Mouse (Mus musculus) thymus, adult 2 months (tissue): Measurements from ENCODE around the gene Fam186a.

Experiments used
- CTCF ChIP-seq: fragments of 200-500 bp; IDR thresholded peaks from 2 replicates; pipeline ENCODE4 v1.5.1; 2012; ENCODE audit warnings: mild to moderate bottlenecking, control low read depth, low read length, moderate library complexity, borderline replicate concordance; ENCODE audit not compliant: control insufficient read depth, poor library complexity, insufficient read depth; ENCODE audit errors: extremely low read depth
- POLR2A ChIP-seq: fragments of 200-500 bp; IDR thresholded peaks from 2 replicates; pipeline ENCODE4 v1.6.1; 2012; ENCODE audit warnings: mild to moderate bottlenecking, low read length, control low read depth, moderate library complexity; ENCODE audit not compliant: control insufficient read depth, poor library complexity, insufficient read depth; ENCODE audit errors: extremely low read depth

DNA sequence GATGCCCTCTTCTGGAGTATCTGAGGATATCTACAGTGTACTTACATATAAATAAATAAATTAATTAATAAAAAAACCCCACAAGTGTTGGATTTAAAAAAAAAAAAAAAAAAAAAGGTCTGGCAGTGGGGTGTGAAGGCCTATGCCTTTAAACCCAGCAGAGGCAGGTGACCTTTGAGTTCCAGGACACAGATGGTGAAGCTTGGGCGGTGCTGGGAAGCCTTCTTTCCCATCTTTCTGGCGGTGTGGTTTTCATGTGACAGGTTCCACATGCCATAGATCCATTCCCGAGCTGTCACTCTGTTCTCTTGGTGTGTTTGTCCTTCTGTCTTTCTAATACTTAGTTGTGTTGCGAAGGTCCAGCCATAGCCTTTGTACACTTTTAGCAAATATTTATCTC, 59.8 kb downstream of the Fam186a start:
- no peak for TF ChIP-seq POLR2A
- TF ChIP-seq CTCF = no peak
